ENCODE assay signal across 8 mouse cellular contexts in genomic region chr16:59471637-59472278, GRCm38 (mm10). TPM values are rescaled to one million over a fixed set of nuclear protein-coding genes. Genes with fewer than 3 reads are reported as not detected.
DNase-seq lines count a peak whose midpoint lies in the region; ATAC-seq and TF ChIP-seq lines count a peak whose summit lies in the region.

Gene Riox2, plus strand, starts transcription at chr16:59471775.

- H3K27me3 ChIP-seq in hindbrain, embryonic 11.5 days (ENCODE audit: control insufficient read depth, insufficient read depth, low read length): no peaks in the 10 kb centered on the region
- H3K27me3 ChIP-seq in lung, postnatal 0 days (replicated peaks; ENCODE audit: insufficient read depth, low read length): no peaks in the 10 kb centered on the region

- TF ChIP-seq EP300 in lung, postnatal 0 days (IDR thresholded peaks at IDR 0.05): no peak

- no peak for TF ChIP-seq CTCF in lung, postnatal 0 days (IDR thresholded peaks at IDR 0.05)

- H3K27ac ChIP-seq in hindbrain, embryonic 11.5 days (ENCODE audit: low read depth, low read length): no peak within 1 kb of the TSS
- no peak within 1 kb of the TSS for H3K27ac ChIP-seq in lung, postnatal 0 days (ENCODE audit: low read length)

- WGBS in hindbrain, embryonic 11.5 days: 2% methylated on average over 55 of the region's 56 CpGs
- WGBS in lung, postnatal 0 days: 2% methylated on average over 54 of the region's 56 CpGs

- H3K4me2 ChIP-seq in hindbrain, embryonic 11.5 days (replicated peaks; ENCODE audit: low read depth, low read length): peak within 1 kb of the TSS; percentile 76
- H3K4me2 ChIP-seq in lung, postnatal 0 days (replicated peaks; ENCODE audit: low read depth, low read length): peak within 1 kb of the TSS; percentile 74

- peak; percentile 96 for ATAC-seq in hindbrain, embryonic 11.5 days (ENCODE audit: low FRiP score)
- ATAC-seq in lung, postnatal 0 days: peak; percentile 94

- H3K9me3 ChIP-seq in hindbrain, embryonic 11.5 days (ENCODE audit: control insufficient read depth, low read length): no peaks in the 10 kb centered on the region
- no peaks in the 10 kb centered on the region for H3K9me3 ChIP-seq in lung, postnatal 0 days (ENCODE audit: low read length)

- H3K4me3 ChIP-seq in hindbrain, embryonic 11.5 days (ENCODE audit: low read depth, low read length): peak within 1 kb of the TSS; percentile 58
- peak within 1 kb of the TSS; percentile 80 for H3K4me3 ChIP-seq in lung, postnatal 0 days (ENCODE audit: low read depth, low read length)

- H3K36me3 ChIP-seq in hindbrain, embryonic 11.5 days (ENCODE audit: control insufficient read depth, insufficient read depth, low read length): no peaks in the 10 kb centered on the region
- H3K36me3 ChIP-seq in lung, postnatal 0 days (ENCODE audit: insufficient read depth, low read length): no peaks in the 10 kb centered on the region

- peak; percentile 92 for DNase-seq in Muller cell, postnatal 12 days (ENCODE audit: inconsistent ontology term)
- peak; percentile 61 for DNase-seq in cerebellum, adult 9-11 months
- peak; percentile 27 to 67 for DNase-seq in frontal cortex, adult 2 months (ENCODE audit: extremely low spot score in 1 of 2, low spot score in 1 of 2)
- DNase-seq in hindbrain, embryonic 11.5 days (ENCODE audit: low spot score): peak; percentile 88
- DNase-seq in layer of hippocampus, postnatal 10 days (ENCODE audit: low spot score in 2 of 2): peak; percentile 80 to 84
- DNase-seq in lung, postnatal 0 days (ENCODE audit: low spot score): peak; percentile 79
- DNase-seq in ovary, postnatal 10 days (ENCODE audit: low spot score): peak; percentile 58
- DNase-seq in thymus, postnatal 0 days (ENCODE audit: low spot score): peak; percentile 79

- H3K9ac ChIP-seq in hindbrain, embryonic 11.5 days (ENCODE audit: low read depth, low read length): peak within 1 kb of the TSS; percentile 49
- peak within 1 kb of the TSS; percentile 52; the same call in 1 of the 2 replicates for H3K9ac ChIP-seq in lung, postnatal 0 days (replicated peaks; ENCODE audit: low read depth)

- H3K4me1 ChIP-seq in hindbrain, embryonic 11.5 days (replicated peaks; ENCODE audit: control insufficient read depth, insufficient read depth, low read length): no peaks in the 10 kb centered on the region
- no peaks in the 10 kb centered on the region for H3K4me1 ChIP-seq in lung, postnatal 0 days (ENCODE audit: insufficient read depth, low read depth, low read length)

RNA-seq across cellular contexts. Expression of gene Riox2, which starts in this region (rescaled TPM):
- polyA plus RNA-seq in frontal cortex, adult 2 months (2012; rRNA removed): 8.0 and 9.9 TPM in 2 replicates
- polyA plus RNA-seq in hindbrain, embryonic 11.5 days (2014; fragmentation: Nextera tagmentation; extraction: Ambion mirVana): 24.0 and 26.6 TPM in 2 replicates
- total RNA-seq in layer of hippocampus, postnatal 10 days (2021): 10 to 100 TPM; 10.5 to 12.6 TPM
- polyA plus RNA-seq in lung, postnatal 0 days (2015; fragmentation: Nextera tagmentation; extraction: Ambion mirVana): 11.0 and 13.0 TPM in 2 replicates
- polyA plus RNA-seq in thymus, postnatal 0 days (2015; fragmentation: Nextera tagmentation; extraction: Ambion mirVana): 26.0 and 29.6 TPM in 2 replicates
